8 mouse cellular contexts compared by ENCODE assay signal in the genomic region with DNA sequence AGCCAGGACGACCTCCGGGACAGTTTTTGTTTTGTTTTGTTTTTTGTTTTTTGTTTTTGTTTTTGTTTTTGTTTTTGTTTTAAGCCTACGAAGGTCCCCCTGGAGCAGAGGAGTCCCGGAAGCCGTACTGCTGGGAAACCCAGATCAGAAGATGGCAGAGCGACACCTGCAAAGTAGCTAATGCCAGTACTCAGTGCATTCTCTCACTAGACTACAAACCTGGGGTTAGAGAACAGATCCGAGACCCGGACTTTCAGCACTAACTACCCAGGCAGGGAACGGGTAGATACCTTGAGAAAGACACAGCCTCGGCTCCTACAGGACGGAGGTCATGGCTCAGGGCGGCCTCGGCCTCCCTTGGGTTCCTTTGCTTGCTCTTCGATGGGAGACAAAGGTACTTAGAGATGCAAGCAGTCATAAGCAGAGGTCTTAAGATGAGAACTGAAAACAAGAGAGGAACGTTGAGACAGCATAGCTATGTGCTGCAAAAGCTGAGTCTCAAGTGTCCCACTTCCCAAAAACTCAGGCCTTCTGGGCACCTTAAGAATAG. TPM values are rescaled to one million over a fixed set of nuclear protein-coding genes. Genes with fewer than 3 reads are reported as not detected.
DNase-seq lines count a peak whose midpoint lies in the region; ATAC-seq and TF ChIP-seq lines count a peak whose summit lies in the region.

No protein-coding gene starts in this region.

- TF ChIP-seq POLR2A in testis, adult 2 months (IDR thresholded peaks at IDR 0.05; ENCODE audit: control insufficient read depth, low read depth, low read length), result no peak

- no peak overlapping the region for H3K9ac ChIP-seq in liver, embryonic 12.5 days

- H3K27ac ChIP-seq in testis, adult 2 months (ENCODE audit: control insufficient read depth, insufficient read depth, low read depth, low read length), result peak overlapping the region; percentile 8; the same call in 1 of the 2 replicates
- no peak overlapping the region for H3K27ac ChIP-seq in liver, embryonic 12.5 days

- 31% methylated on average over 15 of the region's 15 CpGs for WGBS in liver, embryonic 12.5 days (ENCODE audit: insufficient replicate concordance)

- peaks cover 2% of the 10 kb centered on the region; the same call in 1 of the 2 replicates for H3K36me3 ChIP-seq in testis, adult 2 months (ENCODE audit: control insufficient read depth, insufficient read depth, low read length)
- no peaks in the 10 kb centered on the region for H3K36me3 ChIP-seq in liver, embryonic 12.5 days

- ATAC-seq in liver, embryonic 12.5 days, result no peak

- H3K27me3 ChIP-seq in testis, adult 2 months (ENCODE audit: control insufficient read depth, insufficient read depth, low read length), result no peaks in the 10 kb centered on the region
- peaks cover 63% of the 10 kb centered on the region for H3K27me3 ChIP-seq in liver, embryonic 12.5 days (replicated peaks)

- intact Hi-C loops in heart, postnatal 14 days (cut with DNase I), result loop anchor here (1.0 to 2.0 kb wide), 2 partner anchors 824 to 1118 kb away; no protein-coding TSS in a partner anchor
- intact Hi-C loops in left cerebral cortex, postnatal 14 days (cut with DNase I), result loop anchor here (5.0 kb wide), 2 partner anchors 1118 to 1168 kb away; no protein-coding TSS in a partner anchor

- peak; percentile 87 for DNase-seq in heart, adult 11 months
- DNase-seq in heart, postnatal 14 days, result no peak
- DNase-seq in testis, postnatal 14 days (ENCODE audit: low spot score), result no peak
- no peak for DNase-seq in layer of hippocampus, adult 9-11 months
- DNase-seq in left cerebral cortex, postnatal 14 days (ENCODE audit: low spot score in 2 of 2), result no peak
- DNase-seq in lung, postnatal 4 days, result no peak

- peak overlapping the region; percentile 84 for H3K4me2 ChIP-seq in liver, embryonic 12.5 days

- no peak for TF ChIP-seq CTCF in testis, adult 2 months (IDR thresholded peaks at IDR 0.05; ENCODE audit: control insufficient read depth, insufficient read depth, insufficient replicate concordance, low read depth, low read length)

- peak overlapping the region; percentile 83 for H3K4me3 ChIP-seq in testis, adult 2 months (ENCODE audit: control insufficient read depth, low read depth, low read length)
- peak overlapping the region; percentile 56; the same call in 1 of the 2 replicates for H3K4me3 ChIP-seq in liver, embryonic 12.5 days

- peaks cover 23% of the 10 kb centered on the region for H3K4me1 ChIP-seq in testis, adult 2 months (ENCODE audit: control insufficient read depth, insufficient read depth, low read length)
- peaks cover 25% of the 10 kb centered on the region for H3K4me1 ChIP-seq in liver, embryonic 12.5 days

- H3K9me3 ChIP-seq in liver, embryonic 12.5 days (replicated peaks), result no peaks in the 10 kb centered on the region

RNA-seq across cellular contexts. Expression of gene 1110004F10Rik, which starts 1.3 kb away (rescaled TPM):
- 10 to 100 TPM; 51.3 to 52.1 TPM for total RNA-seq in heart, postnatal 14 days (2021)
- 41.1 and 47.4 TPM in 2 replicates for polyA plus RNA-seq in testis, adult 2 months (2012; rRNA removed)
- polyA plus RNA-seq in liver, embryonic 12.5 days (2016; fragmentation: Nextera tagmentation; extraction: Ambion mirVana), result 150 TPM in 2 replicates
- 100 to 1,000 TPM; 107 to 114 TPM for total RNA-seq in left cerebral cortex, postnatal 14 days (2021)

RNA-seq across cellular contexts. Expression of gene Sox6, which starts 1.9 kb away (rescaled TPM):
- 10 to 100 TPM; 27.1 to 32.5 TPM for total RNA-seq in heart, postnatal 14 days (2021)
- polyA plus RNA-seq in testis, adult 2 months (2012; rRNA removed), result 114 and 137 TPM in 2 replicates
- polyA plus RNA-seq in liver, embryonic 12.5 days (2016; fragmentation: Nextera tagmentation; extraction: Ambion mirVana), result 54.2 and 61.1 TPM in 2 replicates
- total RNA-seq in left cerebral cortex, postnatal 14 days (2021), result 10 to 100 TPM; 32.7 to 39.9 TPM

RNA-seq across cellular contexts. Expression of gene Gm4353, which starts 43.9 kb away (rescaled TPM):
- 1 to 10 TPM in 1 of 2 experiments, under 1 TPM in 1; 0.93 to 2.0 TPM for total RNA-seq in heart, postnatal 14 days (2021)
- 1.6 and 1.7 TPM in 2 replicates for polyA plus RNA-seq in testis, adult 2 months (2012; rRNA removed)
- polyA plus RNA-seq in liver, embryonic 12.5 days (2016; fragmentation: Nextera tagmentation; extraction: Ambion mirVana), result 0.43 and 0.82 TPM in 2 replicates
- total RNA-seq in left cerebral cortex, postnatal 14 days (2021), result 1 to 10 TPM; 3.1 to 3.6 TPM
